Mouse (Mus musculus) olfactory bulb, adult 2 months (tissue): Measurements from ENCODE around the gene Rgmb.

Experiments used
- CTCF ChIP-seq: fragments of 200-500 bp; IDR thresholded peaks from 2 replicates; pipeline ENCODE4 v1.5.1; 2012; ENCODE audit warnings: low read depth, mild to moderate bottlenecking, low read length, moderate library complexity; ENCODE audit not compliant: insufficient read depth
- POLR2A ChIP-seq: fragments of 200-500 bp; IDR thresholded peaks from 2 replicates; pipeline ENCODE4 v1.6.1; 2012; ENCODE audit warnings: mild to moderate bottlenecking, low read depth, low read length, moderate library complexity; ENCODE audit not compliant: insufficient read depth

- TF ChIP-seq POLR2A (no peak), CTCF (no peak)
Observed at GRCm38 (mm10) chr17:15804008-15804812, 26.6 kb downstream of the Rgmb start.
